Mouse (Mus musculus): Measurements from ENCODE around the gene 4930404N11Rik. TPM values are rescaled to one million over a fixed set of nuclear protein-coding genes. Genes with fewer than 3 reads are reported as not detected.

Gene 4930404N11Rik
- polyA plus RNA-seq, 1 experiment from 2014 or later = 1.1 TPM

GRCm38 (mm10) chr10:81314201-81314600 lies 51.4 kb downstream of the 4930404N11Rik start:
- H3K9me3 ChIP-seq = no peaks in the 10 kb centered on the region
- no peak overlapping the region for H3K4me3 ChIP-seq
- no peak overlapping the region for H3K27ac ChIP-seq
- DNase-seq (ENCODE audit: low spot score) = no peak
- H3K27me3 ChIP-seq (ENCODE audit: insufficient read depth, poor library complexity, severe bottlenecking) = no peaks in the 10 kb centered on the region
- H3K4me1 ChIP-seq = peaks cover 42% of the 10 kb centered on the region
- peaks cover 81% of the 10 kb centered on the region for H3K36me3 ChIP-seq
- WGBS = 81% methylated on average over 7 of the region's 7 CpGs

- no peak overlapping the region for H3K27ac ChIP-seq
- H3K36me3 ChIP-seq = peaks cover 87% of the 10 kb centered on the region
- 94% methylated on average over 13 of the region's 13 CpGs for WGBS
These were observed 52.0 kb downstream of the 4930404N11Rik start for GRCm38 (mm10) chr10:81313581-81313980.

More at GRCm38 (mm10) chr10:81313581-81313980, 52.0 kb downstream of the 4930404N11Rik start:
- peaks cover 36% of the 10 kb centered on the region for H3K4me1 ChIP-seq
- H3K27me3 ChIP-seq (ENCODE audit: insufficient read depth, poor library complexity, severe bottlenecking) = no peaks in the 10 kb centered on the region
- no peak overlapping the region for H3K4me3 ChIP-seq
- H3K9me3 ChIP-seq = no peaks in the 10 kb centered on the region
- DNase-seq (ENCODE audit: low spot score) = no peak

Small RNA genes within 50 kb of the gene (microRNA-seq; reads per million reads assigned to microRNA genes)
- not detected for gene Mir6913

Other genes with a start within 250 kb of the 4930404N11Rik start
- gene Zbtb7a, start 230.6 kb downstream of the 4930404N11Rik start, polyA plus RNA-seq (2016; fragmentation: Nextera tagmentation; extraction: Ambion mirVana) = 17.6 and 18.6 TPM in 2 replicates
- 53.5 and 62.2 TPM in 2 replicates for gene Pias4, start 197.9 kb downstream of the 4930404N11Rik start, polyA plus RNA-seq (2016; fragmentation: Nextera tagmentation; extraction: Ambion mirVana)
- 447 and 460 TPM in 2 replicates for gene Eef2, start 189.2 kb downstream of the 4930404N11Rik start, polyA plus RNA-seq (2016; fragmentation: Nextera tagmentation; extraction: Ambion mirVana)
- gene Dapk3, start 182.8 kb downstream of the 4930404N11Rik start, polyA plus RNA-seq (2016; fragmentation: Nextera tagmentation; extraction: Ambion mirVana) = 56.3 and 78.7 TPM in 2 replicates
- not detected in 2 replicates for gene 4930442H23Rik, start 182.0 kb downstream of the 4930404N11Rik start, polyA plus RNA-seq (2016; fragmentation: Nextera tagmentation; extraction: Ambion mirVana)
- gene Nmrk2, start 163.8 kb downstream of the 4930404N11Rik start, polyA plus RNA-seq (2016; fragmentation: Nextera tagmentation; extraction: Ambion mirVana) = 2.7 and 3.8 TPM in 2 replicates
- 0.28 and 0.37 TPM in 2 replicates for gene Atcay, start 135.0 kb downstream of the 4930404N11Rik start, polyA plus RNA-seq (2016; fragmentation: Nextera tagmentation; extraction: Ambion mirVana)
- 4.9 and 5.6 TPM in 2 replicates for gene Zfr2, start 132.7 kb downstream of the 4930404N11Rik start, polyA plus RNA-seq (2016; fragmentation: Nextera tagmentation; extraction: Ambion mirVana)
- 1.2 and 2.2 TPM in 2 replicates for gene Matk, start 112.9 kb downstream of the 4930404N11Rik start, polyA plus RNA-seq (2016; fragmentation: Nextera tagmentation; extraction: Ambion mirVana)
- 284 and 285 TPM in 2 replicates for gene Mrpl54, start 98.9 kb downstream of the 4930404N11Rik start, polyA plus RNA-seq (2016; fragmentation: Nextera tagmentation; extraction: Ambion mirVana)
- gene Apba3, start 98.9 kb downstream of the 4930404N11Rik start, polyA plus RNA-seq (2016; fragmentation: Nextera tagmentation; extraction: Ambion mirVana) = 56.5 and 57.0 TPM in 2 replicates
- 1.8 and 4.4 TPM in 2 replicates for gene Tjp3, start 74.2 kb downstream of the 4930404N11Rik start, polyA plus RNA-seq (2016; fragmentation: Nextera tagmentation; extraction: Ambion mirVana)
- 42.6 and 55.9 TPM in 2 replicates for gene Pip5k1c, start 72.9 kb downstream of the 4930404N11Rik start, polyA plus RNA-seq (2016; fragmentation: Nextera tagmentation; extraction: Ambion mirVana)
- 37.2 and 51.6 TPM in 2 replicates for gene Cactin, start 44.7 kb downstream of the 4930404N11Rik start, polyA plus RNA-seq (2016; fragmentation: Nextera tagmentation; extraction: Ambion mirVana)
- 10.8 and 15.6 TPM in 2 replicates for gene Tbxa2r, start 37.1 kb downstream of the 4930404N11Rik start, polyA plus RNA-seq (2016; fragmentation: Nextera tagmentation; extraction: Ambion mirVana)
- not detected in 2 replicates for gene Gipc3, start 22.6 kb downstream of the 4930404N11Rik start, polyA plus RNA-seq (2016; fragmentation: Nextera tagmentation; extraction: Ambion mirVana)
- gene Hmg20b, start 15.3 kb downstream of the 4930404N11Rik start, polyA plus RNA-seq (2016; fragmentation: Nextera tagmentation; extraction: Ambion mirVana) = 100 and 109 TPM in 2 replicates
- gene Mfsd12, start 8.3 kb downstream of the 4930404N11Rik start, polyA plus RNA-seq (2016; fragmentation: Nextera tagmentation; extraction: Ambion mirVana) = 10.3 and 12.8 TPM in 2 replicates
- 105 and 117 TPM in 2 replicates for gene Fzr1, start 12.7 kb upstream of the 4930404N11Rik start, polyA plus RNA-seq (2016; fragmentation: Nextera tagmentation; extraction: Ambion mirVana)
- 100 and 105 TPM in 2 replicates for gene Dohh, start 18.6 kb upstream of the 4930404N11Rik start, polyA plus RNA-seq (2016; fragmentation: Nextera tagmentation; extraction: Ambion mirVana)
- 2.2 and 3.1 TPM in 2 replicates for gene Gm48551, start 18.6 kb upstream of the 4930404N11Rik start, polyA plus RNA-seq (2016; fragmentation: Nextera tagmentation; extraction: Ambion mirVana)
- gene Gm48552, start 23.2 kb upstream of the 4930404N11Rik start, polyA plus RNA-seq (2016; fragmentation: Nextera tagmentation; extraction: Ambion mirVana) = 1.1 and 1.7 TPM in 2 replicates
- 3.4 and 4.0 TPM in 2 replicates for gene Smim24, start 27.2 kb upstream of the 4930404N11Rik start, polyA plus RNA-seq (2016; fragmentation: Nextera tagmentation; extraction: Ambion mirVana)
- 23.0 and 24.3 TPM in 2 replicates for gene Nfic, start 89.8 kb upstream of the 4930404N11Rik start, polyA plus RNA-seq (2016; fragmentation: Nextera tagmentation; extraction: Ambion mirVana)
- 0.10 and 0.18 TPM in 2 replicates for gene Celf5, start 116.9 kb upstream of the 4930404N11Rik start, polyA plus RNA-seq (2016; fragmentation: Nextera tagmentation; extraction: Ambion mirVana)
- gene Ncln, start 130.6 kb upstream of the 4930404N11Rik start, polyA plus RNA-seq (2016; fragmentation: Nextera tagmentation; extraction: Ambion mirVana) = 75.3 and 86.1 TPM in 2 replicates
- gene S1pr4, start 134.3 kb upstream of the 4930404N11Rik start, polyA plus RNA-seq (2016; fragmentation: Nextera tagmentation; extraction: Ambion mirVana) = 0.46 and 0.83 TPM in 2 replicates
- 2.8 and 4.8 TPM in 2 replicates for gene Gna15, start 158.4 kb upstream of the 4930404N11Rik start, polyA plus RNA-seq (2016; fragmentation: Nextera tagmentation; extraction: Ambion mirVana)
- 73.2 and 79.1 TPM in 2 replicates for gene Gna11, start 179.4 kb upstream of the 4930404N11Rik start, polyA plus RNA-seq (2016; fragmentation: Nextera tagmentation; extraction: Ambion mirVana)
- gene Aes, start 193.7 kb upstream of the 4930404N11Rik start, polyA plus RNA-seq (2016; fragmentation: Nextera tagmentation; extraction: Ambion mirVana) = 467 and 523 TPM in 2 replicates
- 17.4 and 18.3 TPM in 2 replicates for gene Tle2, start 208.7 kb upstream of the 4930404N11Rik start, polyA plus RNA-seq (2016; fragmentation: Nextera tagmentation; extraction: Ambion mirVana)
- 29.0 and 33.9 TPM in 2 replicates for gene Tle6, start 235.3 kb upstream of the 4930404N11Rik start, polyA plus RNA-seq (2016; fragmentation: Nextera tagmentation; extraction: Ambion mirVana)
- gene BC025920, start 240.5 kb upstream of the 4930404N11Rik start, polyA plus RNA-seq (2016; fragmentation: Nextera tagmentation; extraction: Ambion mirVana) = 0.95 and 1.4 TPM in 2 replicates

Measured in heart, embryonic 10.5 days (tissue).